ENCODE assay signal across 18 mouse cellular contexts in the genomic region with DNA sequence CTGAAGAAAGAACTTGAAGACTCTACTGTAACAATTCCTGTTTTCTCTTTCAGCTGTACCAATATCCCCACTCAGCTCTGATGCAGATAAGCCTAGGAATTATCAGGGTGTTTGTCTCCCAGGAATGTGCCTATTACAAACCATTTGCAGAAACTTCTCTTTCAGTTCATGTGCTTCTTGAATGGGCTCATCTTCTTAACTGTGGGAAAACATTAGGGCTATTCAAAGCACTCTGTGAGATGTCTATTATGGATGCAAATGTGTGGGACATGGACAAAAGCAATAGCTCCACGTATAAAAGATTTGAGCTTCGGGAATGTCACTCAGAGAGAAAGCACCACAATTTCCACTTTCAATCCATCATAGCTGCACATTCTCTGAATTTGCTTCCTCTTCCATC.
"Had no signal": no experiment of that assay in that cellular context is flagged by ENCODE, and none has a peak within 500 bp of the region (broad histone marks: within the 10 kb centered on the region; RNA-seq: fewer than 3 reads in every experiment).

No protein-coding gene starts in this region.

- H3K27me3 ChIP-seq: midbrain, embryonic 13.5 days; midbrain, embryonic 15.5 days; neural tube, embryonic 13.5 days; neural tube, embryonic 15.5 days had no signal

- H3K36me3 ChIP-seq: midbrain, embryonic 10.5 days; midbrain, embryonic 13.5 days; midbrain, embryonic 15.5 days; neural tube, embryonic 13.5 days; neural tube, embryonic 15.5 days had no signal

- H3K27ac ChIP-seq: midbrain, embryonic 10.5 days; midbrain, embryonic 13.5 days; midbrain, embryonic 15.5 days; neural tube, embryonic 13.5 days; neural tube, embryonic 15.5 days had no signal

- H3K9ac ChIP-seq: lung, embryonic 14.5 days; midbrain, embryonic 13.5 days; midbrain, embryonic 15.5 days; neural tube, embryonic 13.5 days; neural tube, embryonic 15.5 days had no signal

- H3K4me1 ChIP-seq: midbrain, embryonic 15.5 days; neural tube, embryonic 13.5 days; neural tube, embryonic 15.5 days had no signal

- DNase-seq: lung, adult 18-20 months; lung, embryonic 14.5 days; lung, postnatal 10 days; lung, postnatal 4 days; retina, postnatal 1 day; right cerebral cortex, adult 18-20 months; right cerebral cortex, postnatal 25 days; right cerebral cortex, postnatal 4 days; spleen, adult 18-20 months; thymus, adult 18-20 months; thymus, postnatal 14 days; thymus, postnatal 36 days had no signal

- H3K4me3 ChIP-seq: midbrain, embryonic 10.5 days; midbrain, embryonic 13.5 days; midbrain, embryonic 15.5 days; myocyte; neural tube, embryonic 13.5 days; neural tube, embryonic 15.5 days had no signal

- ATAC-seq: midbrain, embryonic 13.5 days; midbrain, embryonic 15.5 days had no signal

- H3K4me2 ChIP-seq: lung, embryonic 14.5 days; midbrain, embryonic 13.5 days; midbrain, embryonic 15.5 days; neural tube, embryonic 13.5 days; neural tube, embryonic 15.5 days had no signal

- H3K9me3 ChIP-seq: midbrain, embryonic 10.5 days; midbrain, embryonic 13.5 days; midbrain, embryonic 15.5 days; neural tube, embryonic 13.5 days; neural tube, embryonic 15.5 days had no signal
